Mouse (Mus musculus) stomach, embryonic 14.5 days (tissue): Measurements from ENCODE around the gene Picalm. TPM values are rescaled to one million over a fixed set of nuclear protein-coding genes. Genes with fewer than 3 reads are reported as not detected.

ENCODE experiments used
- ATAC-seq: fragments of 200-750 bp; cut with Nextera tagmentation; 2 replicates; pipeline ENCODE4 v1.8.0; 2017; ENCODE audit warnings: low read depth, moderate TSS enrichment; ENCODE audit not compliant: insufficient number of reproducible peaks, insufficient read depth, low FRiP score
- H3K27ac ChIP-seq: fragments of 300-500 bp; sonication (generic); 2 replicates; pipeline ENCODE4 v1.5.1; 2014; ENCODE audit warnings: mild to moderate bottlenecking, low read length, moderate library complexity, mixed read lengths
- H3K27me3 ChIP-seq: fragments of 300-500 bp; sonication (generic); 2 replicates; pipeline ENCODE4 v1.6.1; 2014; ENCODE audit warnings: low read length, control low read depth, mixed read lengths; ENCODE audit not compliant: control insufficient read depth, insufficient read depth
- H3K36me3 ChIP-seq: fragments of 300-500 bp; sonication (generic); 2 replicates; pipeline ENCODE4 v1.6.1; 2014; ENCODE audit warnings: mild to moderate bottlenecking, control low read depth, low read length, moderate library complexity, mixed read lengths; ENCODE audit not compliant: control insufficient read depth, insufficient read depth
- H3K4me1 ChIP-seq: fragments of 300-500 bp; sonication (generic); 2 replicates; pipeline ENCODE4 v1.6.1; 2014; ENCODE audit warnings: low read length, control low read depth, mixed read lengths; ENCODE audit not compliant: control insufficient read depth, insufficient read depth
- H3K4me2 ChIP-seq: fragments of 300-500 bp; sonication (generic); replicated peaks from 2 replicates; pipeline ENCODE4 v1.6.1; 2014; ENCODE audit warnings: low read depth, low read length, control low read depth
- H3K4me3 ChIP-seq: fragments of 300-500 bp; sonication (generic); 2 replicates; pipeline ENCODE4 v1.5.1; 2014; ENCODE audit warnings: low read depth, low read length, control low read depth
- H3K9ac ChIP-seq: fragments of 300-500 bp; sonication (generic); replicated peaks from 2 replicates; pipeline ENCODE4 v1.6.1; 2014; ENCODE audit warnings: low read depth, mild to moderate bottlenecking, control low read depth, low read length, moderate library complexity, mixed read lengths
- H3K9me3 ChIP-seq: fragments of 300-500 bp; sonication (generic); 2 replicates; pipeline ENCODE4 v1.6.1; 2016; ENCODE audit warnings: low read depth, low read length, control low read depth; ENCODE audit not compliant: control insufficient read depth
- WGBS: fragments of 180-500 bp; shearing (Covaris S2); extraction: QIAGEN DNeasy Blood & Tissue Kit; methylation state at CpG from one replicate; pipeline ENCODE4 v1.1.7; 2014; 5-methylcytosine and 5-hydroxymethylcytosine counted together
- polyA plus RNA-seq: library from polyadenylated mRNA; unstranded; fragments of >200 nt; fragmentation: Nextera tagmentation; extraction: Ambion mirVana; gene quantifications from 2 replicates; pipeline ENCODE4 v1.2.1, GENCODE M21; 2014

Gene Picalm
- polyA plus RNA-seq, 1 experiment from 2014 or later: 74.5 TPM

- Histone ChIP-seq H3K36me3 (no peaks in the 10 kb centered on the region), H3K4me1 (no peaks in the 10 kb centered on the region), H3K4me2 (no peak overlapping the region), H3K9me3 (no peaks in the 10 kb centered on the region), H3K27ac (no peak overlapping the region), H3K27me3 (no peaks in the 10 kb centered on the region), H3K9ac (no peak overlapping the region), H3K4me3 (no peak overlapping the region)
- ATAC-seq: no peak
- WGBS: 91% methylated on average over 5 of the region's 5 CpGs
Measured at GRCm38 (mm10) chr7:90095097-90095496, 34.9 kb upstream of the Picalm start.

GRCm38 (mm10) chr7:90095766-90096372 lies 34.1 kb upstream of the Picalm start:
- 55% methylated on average over 6 of the region's 6 CpGs for WGBS
- H3K9ac ChIP-seq: no peak overlapping the region
- no peak for ATAC-seq
- no peaks in the 10 kb centered on the region for H3K27me3 ChIP-seq
- no peak overlapping the region for H3K4me3 ChIP-seq
- no peaks in the 10 kb centered on the region for H3K9me3 ChIP-seq
- no peak overlapping the region for H3K4me2 ChIP-seq
- no peaks in the 10 kb centered on the region for H3K4me1 ChIP-seq
- H3K36me3 ChIP-seq: no peaks in the 10 kb centered on the region
- H3K27ac ChIP-seq: no peak overlapping the region

- no peaks in the 10 kb centered on the region for H3K27me3 ChIP-seq
- H3K4me2 ChIP-seq: no peak overlapping the region
- H3K27ac ChIP-seq: no peak overlapping the region
- no peaks in the 10 kb centered on the region for H3K4me1 ChIP-seq
- no peak for ATAC-seq
- WGBS: 70% methylated on average over 2 of the region's 2 CpGs
- no peaks in the 10 kb centered on the region for H3K9me3 ChIP-seq
- H3K4me3 ChIP-seq: no peak overlapping the region
- H3K9ac ChIP-seq: no peak overlapping the region
- H3K36me3 ChIP-seq: no peaks in the 10 kb centered on the region
Measured at GRCm38 (mm10) chr7:90096609-90097008, 33.4 kb upstream of the Picalm start.

GRCm38 (mm10) chr7:90098253-90098652 lies 31.8 kb upstream of the Picalm start:
- no peaks in the 10 kb centered on the region for H3K27me3 ChIP-seq
- H3K9me3 ChIP-seq: no peaks in the 10 kb centered on the region
- no peak overlapping the region for H3K27ac ChIP-seq
- no peaks in the 10 kb centered on the region for H3K36me3 ChIP-seq
- H3K4me2 ChIP-seq: no peak overlapping the region
- no peak for ATAC-seq
- H3K4me3 ChIP-seq: no peak overlapping the region
- no peaks in the 10 kb centered on the region for H3K4me1 ChIP-seq
- no peak overlapping the region for H3K9ac ChIP-seq
- WGBS: 74% methylated on average over 4 of the region's 4 CpGs

- no peak for ATAC-seq
- Histone ChIP-seq H3K4me3 (no peak overlapping the region), H3K4me1 (no peaks in the 10 kb centered on the region), H3K4me2 (no peak overlapping the region), H3K9me3 (no peaks in the 10 kb centered on the region), H3K27me3 (no peaks in the 10 kb centered on the region), H3K9ac (no peak overlapping the region), H3K36me3 (no peaks in the 10 kb centered on the region), H3K27ac (no peak overlapping the region)
- 51% methylated on average over 10 of the region's 10 CpGs for WGBS
Measured at GRCm38 (mm10) chr7:90099248-90099647, 30.8 kb upstream of the Picalm start.

- H3K9ac ChIP-seq: no peak overlapping the region
- no peaks in the 10 kb centered on the region for H3K27me3 ChIP-seq
- no peak for ATAC-seq
- 87% methylated on average over 3 of the region's 3 CpGs for WGBS
- H3K4me2 ChIP-seq: no peak overlapping the region
- H3K4me3 ChIP-seq: no peak overlapping the region
- H3K27ac ChIP-seq: no peak overlapping the region
- no peaks in the 10 kb centered on the region for H3K9me3 ChIP-seq
- H3K4me1 ChIP-seq: no peaks in the 10 kb centered on the region
- no peaks in the 10 kb centered on the region for H3K36me3 ChIP-seq
Measured at GRCm38 (mm10) chr7:90100614-90101160, 29.3 kb upstream of the Picalm start.

- no peak overlapping the region for H3K9ac ChIP-seq
- WGBS: 98% methylated on average over 2 of the region's 2 CpGs
- no peak overlapping the region for H3K4me2 ChIP-seq
- H3K27ac ChIP-seq: no peak overlapping the region
- no peak for ATAC-seq
- no peak overlapping the region for H3K4me3 ChIP-seq
- H3K4me1 ChIP-seq: no peaks in the 10 kb centered on the region
- H3K36me3 ChIP-seq: no peaks in the 10 kb centered on the region
- H3K27me3 ChIP-seq: no peaks in the 10 kb centered on the region
- no peaks in the 10 kb centered on the region for H3K9me3 ChIP-seq
Measured at GRCm38 (mm10) chr7:90116100-90116499, 13.9 kb upstream of the Picalm start.

- Histone ChIP-seq H3K9me3 (no peaks in the 10 kb centered on the region), H3K27ac (no peak overlapping the region), H3K27me3 (no peaks in the 10 kb centered on the region), H3K36me3 (no peaks in the 10 kb centered on the region), H3K4me3 (no peak overlapping the region), H3K4me2 (no peak overlapping the region), H3K9ac (no peak overlapping the region), H3K4me1 (0 out of 2 replicates have a peak, but pooled peaks cover under 1% of the 10 kb centered on the region)
- no peak for ATAC-seq
- 67% methylated on average over 4 of the region's 4 CpGs for WGBS
Measured at GRCm38 (mm10) chr7:90120106-90120505, 9.9 kb upstream of the Picalm start.

- no peak overlapping the region for H3K9ac ChIP-seq
- no peak overlapping the region for H3K4me2 ChIP-seq
- ATAC-seq: no peak
- H3K36me3 ChIP-seq: no peaks in the 10 kb centered on the region
- H3K27me3 ChIP-seq: no peaks in the 10 kb centered on the region
- WGBS: 62% methylated on average over 5 of the region's 5 CpGs
- H3K9me3 ChIP-seq: no peaks in the 10 kb centered on the region
- H3K27ac ChIP-seq: no peak overlapping the region
- peaks cover 7% of the 10 kb centered on the region; the same call in 1 of the 2 replicates for H3K4me1 ChIP-seq
- H3K4me3 ChIP-seq: no peak overlapping the region
Measured at GRCm38 (mm10) chr7:90124991-90125390, 5.0 kb upstream of the Picalm start.
